Mouse (Mus musculus): ENCODE data around the gene Serpinb8. TPM values are rescaled to one million over a fixed set of nuclear protein-coding genes. Genes with fewer than 3 reads are reported as not detected.
A peak's percentile ranks its signal among the peaks of the same experiment; 100 is the strongest.

Gene Serpinb8
- total RNA-seq, 2 experiments from 2014 or later, result 4.1 TPM

- no peak for DNase-seq (ENCODE audit: low spot score in 2 of 2)
These were observed 52.8 kb downstream of the Serpinb8 start for GRCm38 (mm10) chr1:107642457-107643118.

DNA sequence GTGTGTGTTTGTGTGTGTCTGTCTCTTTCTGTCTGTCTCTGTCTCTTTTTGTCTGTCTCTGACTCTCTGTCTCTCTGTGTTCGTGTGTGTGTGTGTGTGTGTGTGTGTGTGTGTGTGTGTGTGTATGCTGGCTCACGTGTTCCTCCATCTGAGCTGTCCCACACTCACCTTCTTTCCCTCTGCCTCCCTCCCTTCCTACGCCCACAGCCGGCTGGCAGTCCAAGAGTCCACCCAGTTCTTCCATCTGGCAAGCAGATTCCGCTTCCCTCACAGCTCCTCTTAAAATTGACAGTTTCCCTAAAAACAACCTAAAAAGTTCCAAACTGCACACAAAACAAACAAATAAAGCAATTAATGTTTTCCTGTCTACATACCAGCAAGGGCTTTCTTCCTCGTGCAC is 55.3 kb downstream of the Serpinb8 start:
- peak; percentile 11 to 20 for DNase-seq (ENCODE audit: low spot score in 2 of 2)

DNA sequence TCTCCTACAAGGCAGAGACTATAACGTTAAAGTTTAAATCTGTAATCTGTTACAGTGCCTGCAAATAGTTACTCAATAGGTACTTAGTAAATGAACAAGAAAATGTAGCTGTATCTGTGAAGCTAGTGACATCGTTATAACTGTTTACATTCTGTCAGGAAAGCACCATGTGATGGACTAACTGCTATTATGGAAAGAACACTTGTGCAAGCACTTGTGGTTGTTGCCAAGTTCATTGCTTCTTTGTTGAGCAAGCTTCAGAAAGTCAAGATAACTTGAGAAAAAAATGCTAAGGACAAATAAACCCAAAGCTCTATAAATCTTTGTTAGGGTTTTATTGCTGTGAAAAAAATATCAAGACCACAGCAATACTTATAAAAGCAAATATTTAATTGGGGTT is 67.9 kb downstream of the Serpinb8 start:
- DNase-seq (ENCODE audit: low spot score in 2 of 2), result no peak

Other genes with a start within 250 kb of the Serpinb8 start
- not detected for gene Serpinb11, start 228.8 kb upstream of the Serpinb8 start, total RNA-seq (2021)
- not detected for gene Serpinb7, start 190.4 kb upstream of the Serpinb8 start, total RNA-seq (2021)
- not detected for gene Serpinb2, start 78.6 kb upstream of the Serpinb8 start, total RNA-seq (2021)